9 mouse cellular contexts compared by ENCODE assay signal in genomic region chr14:24205281-24205871, GRCm38 (mm10). TPM values are rescaled to one million over a fixed set of nuclear protein-coding genes. Genes with fewer than 3 reads are reported as not detected.
DNase-seq lines count a peak whose midpoint lies in the region; ATAC-seq lines count a peak whose summit lies in the region.
"Had no signal": no experiment of that assay in that cellular context is flagged by ENCODE, and none has a peak within 500 bp of the region (broad histone marks: within the 10 kb centered on the region; RNA-seq: fewer than 3 reads in every experiment).

No protein-coding gene starts in this region.

- 0 out of 2 replicates have a peak overlapping the region, but pooled peaks have one; percentile 0 for H3K4me2 ChIP-seq in neural tube, embryonic 13.5 days
- H3K4me2 ChIP-seq: embryonic facial prominence, embryonic 12.5 days had no signal

- DNase-seq in frontal cortex, postnatal 10 days (ENCODE audit: low spot score in 2 of 2): no peak
- no peak for DNase-seq in embryonic facial prominence, embryonic 10.5 days (ENCODE audit: low spot score)
- DNase-seq in layer of hippocampus, adult 18-20 months (ENCODE audit: low spot score in 2 of 2): peak; percentile 76 to 80
- no peak for DNase-seq in yolk sac, embryonic 10.5 days (ENCODE audit: low spot score)
- no peak for DNase-seq in urinary bladder, postnatal 14 days (ENCODE audit: low spot score)
- DNase-seq in cerebellum, adult 11 months: no peak

- peaks cover 20% of the 10 kb centered on the region for H3K36me3 ChIP-seq in embryonic facial prominence, embryonic 10.5 days (replicated peaks)
- H3K36me3 ChIP-seq in neural tube, embryonic 13.5 days: peaks cover 1% of the 10 kb centered on the region

- H3K27me3 ChIP-seq in embryonic facial prominence, embryonic 10.5 days (replicated peaks; ENCODE audit: low read depth, poor library complexity, severe bottlenecking): no peaks in the 10 kb centered on the region
- H3K27me3 ChIP-seq in neural tube, embryonic 13.5 days: no peaks in the 10 kb centered on the region
- H3K27me3 ChIP-seq: embryonic facial prominence, embryonic 12.5 days had no signal

- 0 out of 2 replicates have a peak overlapping the region, but pooled peaks have one; percentile 1 for H3K9ac ChIP-seq in neural tube, embryonic 13.5 days
- H3K9ac ChIP-seq: embryonic facial prominence, embryonic 12.5 days had no signal

- no peaks in the 10 kb centered on the region for H3K9me3 ChIP-seq in embryonic facial prominence, embryonic 10.5 days
- no peaks in the 10 kb centered on the region for H3K9me3 ChIP-seq in neural tube, embryonic 13.5 days
- H3K9me3 ChIP-seq: embryonic facial prominence, embryonic 12.5 days had no signal

- no peak overlapping the region for H3K4me3 ChIP-seq in embryonic facial prominence, embryonic 10.5 days
- no peak overlapping the region for H3K4me3 ChIP-seq in neural tube, embryonic 13.5 days
- H3K4me3 ChIP-seq: embryonic facial prominence, embryonic 12.5 days had no signal

- H3K4me1 ChIP-seq in embryonic facial prominence, embryonic 10.5 days: peaks cover 62% of the 10 kb centered on the region
- peaks cover 50% of the 10 kb centered on the region for H3K4me1 ChIP-seq in neural tube, embryonic 13.5 days (replicated peaks)

- WGBS in embryonic facial prominence, embryonic 10.5 days: 32% methylated on average over 6 of the region's 6 CpGs
- 11% methylated on average over 6 of the region's 6 CpGs for WGBS in neural tube, embryonic 13.5 days

- H3K27ac ChIP-seq in embryonic facial prominence, embryonic 10.5 days (replicated peaks): peak overlapping the region; percentile 21; the same call in 1 of the 2 replicates
- H3K27ac ChIP-seq in neural tube, embryonic 13.5 days (replicated peaks): peak overlapping the region; percentile 43

- peak; percentile 87 for ATAC-seq in frontal cortex, adult (ENCODE audit: low TSS enrichment)
- peak; percentile 48; the same call in 1 of the 2 replicates for ATAC-seq in neural tube, embryonic 13.5 days (ENCODE audit: low read depth)

RNA-seq across cellular contexts. Expression of gene Dlg5, which starts 40.3 kb away (rescaled TPM):
- polyA plus RNA-seq in embryonic facial prominence, embryonic 10.5 days (2016; fragmentation: Nextera tagmentation; extraction: Ambion mirVana): 21.1 and 23.5 TPM in 2 replicates
- total RNA-seq in layer of hippocampus, adult 18-20 months (2021): 10 to 100 TPM; 58.1 to 63.6 TPM
- 19.1 and 20.0 TPM in 2 replicates for polyA plus RNA-seq in neural tube, embryonic 13.5 days (2015; fragmentation: Nextera tagmentation; extraction: Ambion mirVana)

Comparison
In these comparisons a context has a peak if more than half of its experiments do, and no peak if none do; other contexts are left out.
1. DNase-seq: peak in layer of hippocampus, adult 18-20 months (2 of 2); none in frontal cortex, postnatal 10 days (0 of 2), embryonic facial prominence, embryonic 10.5 days (single experiment), yolk sac, embryonic 10.5 days (single experiment), urinary bladder, postnatal 14 days (single experiment) and cerebellum, adult 11 months (single experiment).